Mouse (Mus musculus) kidney, adult 2 months (tissue): ENCODE measurements around the gene Cmklr1. TPM values are rescaled to one million over a fixed set of nuclear protein-coding genes. Genes with fewer than 3 reads are reported as not detected.

ENCODE experiments used
- DNase-seq: peaks from one replicate; pipeline ENCODE4 v3.0.0; 2021
- H3K27ac ChIP-seq: fragments of 200-500 bp; 2 replicates; pipeline ENCODE4 v1.5.1; 2012; ENCODE audit warnings: low read depth, low read length, control low read depth, inconsistent platforms; ENCODE audit not compliant: insufficient read depth
- H3K27me3 ChIP-seq: fragments of 200-500 bp; replicated peaks from 2 replicates; pipeline ENCODE4 v1.6.1; 2012; ENCODE audit warnings: mild to moderate bottlenecking, moderate library complexity, low read length, inconsistent platforms; ENCODE audit not compliant: control insufficient read depth, insufficient read depth
- H3K36me3 ChIP-seq: fragments of 200-500 bp; 2 replicates; pipeline ENCODE4 v1.6.1; 2012; ENCODE audit warnings: mild to moderate bottlenecking, moderate library complexity, low read length, inconsistent platforms; ENCODE audit not compliant: control insufficient read depth, insufficient read depth
- H3K4me1 ChIP-seq: fragments of 200-500 bp; 2 replicates; pipeline ENCODE4 v1.6.1; 2011; ENCODE audit warnings: low read length; ENCODE audit not compliant: control insufficient read depth, insufficient read depth
- H3K4me3 ChIP-seq: fragments of 200-500 bp; 2 replicates; pipeline ENCODE4 v1.5.1; 2011; ENCODE audit warnings: mild to moderate bottlenecking, low read depth, low read length, control low read depth; ENCODE audit not compliant: insufficient read depth
- CTCF ChIP-seq: fragments of 200-500 bp; conservative IDR thresholded peaks from 2 replicates; pipeline ENCODE4 v1.5.1; 2011; ENCODE audit warnings: low read depth, mild to moderate bottlenecking, control low read depth, low read length, moderate library complexity, mixed read lengths; ENCODE audit not compliant: insufficient read depth, insufficient read length
- POLR2A ChIP-seq: fragments of 200-500 bp; IDR thresholded peaks from one replicate; pipeline ENCODE4 v1.6.1; 2011; ENCODE audit warnings: low read depth, low read length, control low read depth
- WGBS: fragments of 180-500 bp; shearing (Covaris S2); methylation state at CpG from one replicate; pipeline ENCODE4 v1.1.7; 2018; 5-methylcytosine and 5-hydroxymethylcytosine counted together
- polyA plus RNA-seq: library from polyadenylated mRNA; depleted of rRNA; stranded (reverse); fragments of >200 nt; gene quantifications from 2 replicates; pipeline ENCODE4 v1.2.3, GENCODE M21; 2012; rRNA removed

Cmklr1 gene
- polyA plus RNA-seq, 1 experiment: 19.4 TPM

DNA sequence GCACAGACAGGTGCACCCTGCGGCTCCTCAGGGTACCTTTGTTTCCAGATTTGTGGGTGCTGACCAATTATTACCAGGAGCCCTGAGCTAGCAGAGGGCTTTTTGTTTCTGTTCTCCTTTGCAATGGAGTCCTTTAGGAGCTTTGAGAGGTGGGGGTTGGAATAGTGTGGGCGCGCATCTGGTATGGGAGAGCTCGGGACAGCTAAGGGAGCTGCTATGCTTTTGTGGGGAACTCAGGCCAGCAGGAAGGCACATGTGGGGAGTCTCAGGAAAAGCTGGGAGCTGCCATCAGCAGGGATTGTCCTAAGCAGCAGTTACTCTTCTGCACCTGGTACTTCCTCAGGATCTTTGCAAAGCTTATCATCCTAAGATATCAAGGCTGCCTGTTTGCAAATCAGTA, 71.1 kb downstream of the Cmklr1 start:
- TF ChIP-seq POLR2A (no peak), CTCF (no peak)
- no peak for DNase-seq
- WGBS: 71% methylated on average over 4 of the region's 4 CpGs
- Histone ChIP-seq H3K4me3 (no peak overlapping the region), H3K27ac (no peak overlapping the region), H3K36me3 (no peaks in the 10 kb centered on the region), H3K27me3 (no peaks in the 10 kb centered on the region), H3K4me1 (no peaks in the 10 kb centered on the region)

- 84% methylated on average over 6 of the region's 6 CpGs for WGBS
- DNase-seq: no peak
- no peaks in the 10 kb centered on the region for H3K36me3 ChIP-seq
- H3K27ac ChIP-seq: no peak overlapping the region
- no peak overlapping the region for H3K4me3 ChIP-seq
- no peak for TF ChIP-seq POLR2A
- no peak for TF ChIP-seq CTCF
- no peaks in the 10 kb centered on the region for H3K4me1 ChIP-seq
- H3K27me3 ChIP-seq: no peaks in the 10 kb centered on the region
Observed at GRCm38 (mm10) chr5:113578428-113578827, 71.8 kb downstream of the Cmklr1 start.

GRCm38 (mm10) chr5:113577555-113577954, 72.7 kb downstream of the Cmklr1 start:
- Histone ChIP-seq H3K36me3 (no peaks in the 10 kb centered on the region), H3K27ac (no peak overlapping the region), H3K4me1 (no peaks in the 10 kb centered on the region), H3K27me3 (no peaks in the 10 kb centered on the region), H3K4me3 (no peak overlapping the region)
- no peak for TF ChIP-seq CTCF
- TF ChIP-seq POLR2A: no peak
- WGBS: 75% methylated on average over 7 of the region's 7 CpGs
- no peak for DNase-seq

DNA sequence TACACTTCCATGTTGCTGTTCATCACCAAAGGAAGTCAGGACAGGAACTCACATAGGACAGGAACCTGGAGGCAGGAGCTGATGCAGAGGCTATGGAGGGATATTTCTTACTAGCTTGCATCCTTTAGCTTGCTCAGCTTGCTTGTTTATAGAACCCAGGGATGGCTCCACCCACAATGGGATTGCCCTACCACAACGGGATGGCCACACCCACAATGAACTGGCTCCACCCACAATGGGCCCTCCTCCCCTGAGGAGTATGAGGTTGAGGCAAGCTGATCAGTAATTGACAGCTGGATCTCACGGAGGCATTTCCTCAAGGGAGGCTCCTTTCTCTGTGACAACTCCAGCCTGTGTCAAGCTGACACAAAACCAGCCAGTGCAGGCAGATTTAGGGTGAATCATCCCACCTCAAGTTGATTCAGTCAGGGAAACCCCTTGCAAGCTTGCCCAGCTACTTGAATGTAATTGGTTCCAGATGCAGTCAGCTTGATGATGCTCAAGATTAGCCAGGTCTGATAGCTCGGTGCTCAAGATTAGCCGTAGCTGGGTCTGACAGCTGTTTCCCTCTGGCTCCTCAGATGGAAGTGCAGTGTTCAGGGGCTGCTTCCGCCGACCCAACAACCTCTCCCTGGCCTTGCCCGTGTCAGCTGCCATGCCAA, 80.0 kb downstream of the Cmklr1 start:
- H3K27ac ChIP-seq: no peak overlapping the region
- no peak overlapping the region for H3K4me3 ChIP-seq
- no peak for DNase-seq
- no peaks in the 10 kb centered on the region for H3K36me3 ChIP-seq
- H3K4me1 ChIP-seq: no peaks in the 10 kb centered on the region
- no peak for TF ChIP-seq POLR2A
- TF ChIP-seq CTCF: no peak
- H3K27me3 ChIP-seq: no peaks in the 10 kb centered on the region
- WGBS: 56% methylated on average over 7 of the region's 7 CpGs

GRCm38 (mm10) chr5:113565858-113566257, 84.4 kb downstream of the Cmklr1 start:
- no peak overlapping the region for H3K27ac ChIP-seq
- no peak for DNase-seq
- H3K27me3 ChIP-seq: no peaks in the 10 kb centered on the region
- H3K4me3 ChIP-seq: no peak overlapping the region
- no peak for TF ChIP-seq POLR2A
- no peak for TF ChIP-seq CTCF
- WGBS: 73% methylated on average over 12 of the region's 12 CpGs
- no peaks in the 10 kb centered on the region for H3K36me3 ChIP-seq
- no peaks in the 10 kb centered on the region for H3K4me1 ChIP-seq

GRCm38 (mm10) chr5:113565101-113565854, 84.9 kb downstream of the Cmklr1 start:
- TF ChIP-seq POLR2A (no peak), CTCF (no peak)
- no peak overlapping the region for H3K27ac ChIP-seq
- H3K4me3 ChIP-seq: no peak overlapping the region
- DNase-seq: no peak
- WGBS: 71% methylated on average over 10 of the region's 10 CpGs
- H3K4me1 ChIP-seq: no peaks in the 10 kb centered on the region
- no peaks in the 10 kb centered on the region for H3K36me3 ChIP-seq
- no peaks in the 10 kb centered on the region for H3K27me3 ChIP-seq

DNA sequence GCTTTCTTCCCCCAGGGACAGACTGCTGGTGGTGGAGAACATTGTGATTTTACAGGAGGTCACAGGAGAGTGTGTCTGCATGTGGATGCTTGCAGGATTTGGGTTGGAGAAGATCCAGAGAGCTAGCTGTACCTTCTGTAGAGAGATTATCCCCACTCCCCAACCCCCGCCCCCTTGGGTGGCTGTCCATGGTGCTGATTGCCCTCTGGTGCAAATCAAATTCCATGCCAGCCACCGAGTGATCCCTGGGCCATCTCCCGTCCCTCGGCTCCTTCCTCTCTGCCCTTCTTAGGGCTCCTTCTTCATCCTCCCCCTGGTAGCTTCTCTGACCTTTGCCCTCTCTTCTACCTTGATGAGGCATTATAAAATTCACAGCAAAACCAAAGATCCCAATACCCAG, 85.8 kb downstream of the Cmklr1 start:
- H3K4me3 ChIP-seq: no peak overlapping the region
- H3K27ac ChIP-seq: no peak overlapping the region
- H3K4me1 ChIP-seq: no peaks in the 10 kb centered on the region
- WGBS: 11% methylated on average over 4 of the region's 4 CpGs
- TF ChIP-seq CTCF (no peak), POLR2A (no peak)
- H3K27me3 ChIP-seq: no peaks in the 10 kb centered on the region
- H3K36me3 ChIP-seq: no peaks in the 10 kb centered on the region
- DNase-seq: no peak

Other genes with a start within 250 kb of the Cmklr1 start
- 9.0 and 10.1 TPM in 2 replicates for gene Wscd2, start 160.1 kb downstream of the Cmklr1 start, polyA plus RNA-seq
- not detected in 2 replicates for gene 1700069L16Rik, start 74.3 kb upstream of the Cmklr1 start, polyA plus RNA-seq
- gene Ficd, start 85.4 kb upstream of the Cmklr1 start, polyA plus RNA-seq: 6.7 and 7.1 TPM in 2 replicates
- 13.4 TPM in 2 replicates for gene Sart3, start 122.1 kb upstream of the Cmklr1 start, polyA plus RNA-seq
- 355 and 370 TPM in 2 replicates for gene Iscu, start 122.3 kb upstream of the Cmklr1 start, polyA plus RNA-seq
- 14.8 and 19.0 TPM in 2 replicates for gene Tmem119, start 150.1 kb upstream of the Cmklr1 start, polyA plus RNA-seq
- gene Selplg, start 182.2 kb upstream of the Cmklr1 start, polyA plus RNA-seq: 9.6 and 20.5 TPM in 2 replicates